Comparison of ENCODE assay signal across 8 mouse cellular contexts in genomic region chr5:149184104-149184843, GRCm38 (mm10). TPM values are rescaled to one million over a fixed set of nuclear protein-coding genes. Genes with fewer than 3 reads are reported as not detected.
DNase-seq lines count a peak whose midpoint lies in the region; ATAC-seq lines count a peak whose summit lies in the region.

Gene Uspl1 (plus strand): TSS chr5:149184350.
Gene Hmgb1 (minus strand): TSS chr5:149184489.

- H3K36me3 ChIP-seq in hindbrain, embryonic 15.5 days, result peaks cover 4% of the 10 kb centered on the region

- peak within 1 kb of the TSS; percentile 82 for H3K4me2 ChIP-seq in hindbrain, embryonic 15.5 days

- peak; percentile 99 for DNase-seq in T-cell, adult 2 months (ENCODE audit: low spot score)
- DNase-seq in cerebellum, postnatal 36 days, result peak; percentile 98 to 99
- DNase-seq in frontal cortex, postnatal 36 days (ENCODE audit: low spot score in 2 of 2), result peak; percentile 98
- peak; percentile 99 for DNase-seq in left cerebral cortex, adult 11 months (ENCODE audit: low spot score)
- DNase-seq in lung, postnatal 4 days, result peak; percentile 100
- DNase-seq in retina, postnatal 7 days (ENCODE audit: low read depth, low spot score), result peak; percentile 98
- DNase-seq in urinary bladder, adult 2 months (ENCODE audit: low spot score), result peak; percentile 100

- peak within 1 kb of the TSS; percentile 98 for H3K27ac ChIP-seq in hindbrain, embryonic 15.5 days (replicated peaks)

- peaks cover 24% of the 10 kb centered on the region for H3K4me1 ChIP-seq in hindbrain, embryonic 15.5 days (replicated peaks)

- WGBS in hindbrain, embryonic 15.5 days, result under 1% methylated on average over 57 of the region's 59 CpGs

- H3K9ac ChIP-seq in hindbrain, embryonic 15.5 days, result peak within 1 kb of the TSS; percentile 90

- ATAC-seq in hindbrain, embryonic 15.5 days (ENCODE audit: low FRiP score, low read depth), result peak; percentile 98

- no peaks in the 10 kb centered on the region for H3K9me3 ChIP-seq in hindbrain, embryonic 15.5 days

- peak within 1 kb of the TSS; percentile 86 for H3K4me3 ChIP-seq in hindbrain, embryonic 15.5 days

- H3K27me3 ChIP-seq in hindbrain, embryonic 15.5 days, result no peaks in the 10 kb centered on the region

RNA-seq across cellular contexts. Expression of gene Uspl1, which starts in this region (rescaled TPM):
- polyA plus RNA-seq in hindbrain, embryonic 15.5 days (2015; fragmentation: Nextera tagmentation; extraction: Ambion mirVana), result 50.5 and 50.9 TPM in 2 replicates
- polyA plus RNA-seq in urinary bladder, adult 2 months (2012; rRNA removed), result 16.9 and 21.6 TPM in 2 replicates

RNA-seq across cellular contexts. Expression of gene Hmgb1, which starts in this region (rescaled TPM):
- polyA plus RNA-seq in hindbrain, embryonic 15.5 days (2015; fragmentation: Nextera tagmentation; extraction: Ambion mirVana), result 690 and 735 TPM in 2 replicates
- polyA plus RNA-seq in urinary bladder, adult 2 months (2012; rRNA removed), result 230 and 291 TPM in 2 replicates

Comparison
In these comparisons a context has a peak if more than half of its experiments do, and no peak if none do; other contexts are left out.
1. Peak in every context shown above with its lines: DNase-seq, ATAC-seq, H3K4me3 ChIP-seq and H3K27ac ChIP-seq.